Mouse (Mus musculus) WW6 (cell line): ENCODE measurements around the gene Fau.
"Not testable (repeated sequence)": the region's sequence is repeated elsewhere in the genome, so short reads cannot be mapped to it uniquely, and the experiment has no call there.

Experiments
- DNase-seq: peaks from one replicate; pipeline ENCODE4 v3.0.0-alpha.2; 2013; ENCODE audit warnings: low read depth, low spot score

Gene Fau

DNA sequence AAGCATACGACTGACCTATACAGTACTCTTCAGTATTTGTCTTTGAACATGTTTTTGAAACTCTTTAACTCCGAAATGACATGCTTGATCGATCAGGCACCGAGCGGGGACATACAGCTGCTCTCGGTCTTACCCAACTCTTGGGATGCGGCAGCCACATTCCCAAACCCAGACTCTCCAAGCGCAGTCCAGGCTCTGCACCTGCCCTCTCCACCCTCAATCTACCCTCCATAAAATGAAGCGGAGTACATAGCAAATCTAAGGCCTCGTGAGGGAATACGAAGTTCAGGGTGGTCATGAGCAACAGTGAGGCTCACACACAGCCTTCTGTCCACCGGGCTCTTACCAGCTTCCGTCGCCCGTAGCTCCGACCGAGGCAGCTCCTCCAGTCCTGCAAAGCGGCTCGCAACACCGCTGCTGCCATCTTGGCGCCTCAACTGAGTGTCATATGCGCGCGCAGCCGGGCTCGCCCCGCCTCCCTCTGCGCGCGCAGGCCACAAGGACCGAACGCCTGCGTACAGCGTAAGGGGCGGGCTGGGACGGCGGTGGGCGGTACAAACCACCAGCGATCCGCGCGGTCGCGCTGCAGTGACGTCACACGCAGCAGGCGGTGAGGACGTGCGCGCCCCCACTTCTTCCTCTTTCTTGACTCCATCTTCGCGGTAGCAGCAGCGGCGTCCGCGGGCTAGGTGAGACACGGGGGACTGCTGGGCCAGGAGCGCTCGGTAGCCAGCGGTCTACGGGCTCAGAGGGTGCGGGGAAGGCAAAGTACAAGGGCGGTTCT lies at the start of gene Fau, which contains the start of gene Mrpl49:
Gene Fau (plus strand): TSS at position 532 of the 784 bp plus-strand sequence.
Gene Mrpl49 (minus strand): TSS at position 473 of the 784 bp plus-strand sequence.
- DNase-seq: peak; percentile 93

GRCm38 (mm10) chr19:6009137-6009536 lies 48.5 kb upstream of the Fau start:
- no peak for DNase-seq

DNA sequence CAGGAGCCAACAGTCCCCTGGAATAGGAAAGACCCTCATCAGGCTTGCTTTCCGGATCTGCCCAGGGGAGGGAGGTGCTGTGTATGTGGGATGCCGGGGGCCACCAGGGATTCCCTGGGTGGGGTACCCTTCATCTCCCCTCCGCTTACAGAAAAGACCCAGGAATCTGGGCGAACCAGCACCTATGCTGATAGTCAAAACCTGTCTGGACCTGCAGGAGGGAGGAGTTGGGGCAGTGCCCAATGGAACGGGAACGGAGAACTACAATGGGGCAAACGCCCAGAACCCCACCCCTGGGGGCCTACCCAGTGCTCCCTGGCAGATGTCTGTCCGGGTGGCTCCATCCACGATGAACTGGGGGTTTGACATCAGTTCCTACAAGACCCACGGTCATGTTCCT lies 44.0 kb upstream of the Fau start:
- no peak for DNase-seq

DNA sequence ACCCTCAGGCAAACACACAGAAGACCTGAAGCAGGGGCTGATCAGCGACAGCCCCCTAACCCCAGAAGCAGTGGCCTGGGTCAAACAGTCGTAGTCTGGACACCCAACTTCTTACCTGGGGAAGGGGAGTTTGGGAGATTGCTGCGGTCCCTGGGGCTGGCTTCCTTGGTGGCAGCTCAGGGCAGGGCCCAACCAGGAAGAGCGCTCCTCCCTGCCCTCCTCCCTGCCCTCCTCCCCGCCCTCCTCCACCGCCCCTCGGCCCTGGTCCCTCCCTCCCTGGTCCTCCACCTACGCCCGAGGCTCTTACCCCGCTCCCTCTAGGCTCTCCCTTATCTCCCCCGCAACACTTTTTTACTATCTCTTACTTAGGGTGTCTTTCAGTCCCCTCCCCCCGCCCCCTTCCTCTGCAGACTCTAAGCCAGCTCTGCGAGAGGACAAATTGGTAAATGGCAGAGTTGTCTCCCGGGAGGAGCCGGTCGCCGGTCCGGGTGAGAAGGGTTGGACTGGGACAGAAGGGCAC lies 42.6 kb upstream of the Fau start:
- DNase-seq: no peak

- no peak for DNase-seq
Measured at GRCm38 (mm10) chr19:6015511-6016315, 41.9 kb upstream of the Fau start, which contains the start of gene Capn1. TSS of gene Capn1 (minus strand) at chr19:6015897.

DNA sequence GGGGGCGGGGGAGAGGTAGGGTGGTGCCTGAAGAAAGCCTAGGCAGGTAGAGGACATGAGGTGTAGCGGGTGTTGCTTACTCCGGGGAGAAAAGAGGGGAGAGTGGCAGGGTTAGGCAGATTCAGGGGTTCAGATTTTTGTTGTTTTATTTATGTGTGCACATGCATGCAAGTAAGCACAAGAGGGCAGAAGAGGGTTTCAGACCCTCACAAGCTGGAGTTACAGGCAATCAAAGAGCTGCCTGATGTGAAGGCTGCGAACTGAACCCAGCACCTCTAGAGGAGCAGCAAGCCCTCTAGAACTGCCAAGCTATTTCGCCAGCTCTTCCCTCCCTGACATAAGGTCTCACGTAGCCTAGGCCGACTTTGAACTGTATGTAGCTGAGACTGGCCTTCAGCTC lies 41.1 kb upstream of the Fau start:
- no peak for DNase-seq

DNA sequence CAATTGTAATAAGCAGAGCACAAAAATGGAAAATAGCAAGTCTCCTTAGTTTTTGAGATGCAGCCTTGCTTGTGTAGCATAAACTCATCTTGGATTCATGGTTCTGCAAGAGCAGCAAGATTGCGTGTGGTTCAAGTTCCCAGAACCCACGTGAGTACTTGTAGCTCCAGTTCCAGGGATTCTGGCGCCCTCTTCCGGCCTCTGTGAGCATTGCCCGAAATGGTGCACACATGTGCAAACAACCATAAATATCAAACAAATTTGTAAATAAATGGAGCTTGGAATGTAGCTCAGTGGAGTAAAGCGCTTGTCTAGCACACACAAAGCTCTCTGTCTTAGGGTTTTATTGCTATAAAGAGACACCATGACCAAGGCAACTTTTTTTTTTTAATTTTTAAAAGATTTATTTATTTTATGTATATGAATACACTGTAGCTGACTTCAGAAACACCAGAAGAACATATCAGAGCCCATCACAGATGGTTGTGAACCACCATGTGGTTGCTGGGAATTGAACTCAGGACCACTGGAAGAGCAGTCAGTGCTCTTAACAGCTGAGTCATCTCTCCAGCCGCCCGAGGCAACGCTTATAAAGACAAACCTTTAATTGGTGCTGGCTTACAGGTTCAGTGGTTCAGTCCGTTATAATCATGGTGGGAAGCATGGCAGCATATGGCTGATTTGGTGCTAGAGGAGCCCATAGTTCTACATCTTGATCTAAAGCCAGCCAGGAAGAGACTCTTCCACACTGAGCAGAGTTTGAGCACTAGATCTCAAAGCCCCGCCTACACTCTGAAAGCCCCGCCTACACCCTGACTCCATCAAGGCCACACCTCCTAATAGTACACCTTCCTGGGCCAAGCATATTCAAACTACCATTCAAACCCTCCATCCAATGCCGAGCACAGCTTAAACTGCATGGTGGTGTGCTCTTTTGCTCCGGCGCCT lies 39.2 kb upstream of the Fau start:
- no peak for DNase-seq

DNA sequence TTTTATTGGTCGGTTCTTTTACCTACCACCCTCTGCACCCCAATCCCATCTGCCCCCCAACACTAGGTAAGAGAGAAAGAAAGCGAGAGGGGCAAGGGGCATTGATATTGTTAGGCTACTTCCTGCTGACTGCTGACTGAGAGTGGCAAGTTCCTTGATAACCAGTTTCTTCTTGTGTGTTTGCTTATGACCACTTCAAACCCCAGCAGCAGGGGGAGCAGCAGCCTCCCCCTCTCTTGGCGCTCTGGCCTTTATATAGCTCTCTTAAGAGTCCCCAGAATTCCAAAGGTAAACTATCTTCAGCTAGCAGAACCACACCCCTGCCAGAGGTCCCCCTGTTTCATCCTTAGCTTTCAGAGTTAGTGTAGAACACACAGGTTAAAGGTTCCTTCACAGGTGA lies 37.4 kb upstream of the Fau start:
- no peak for DNase-seq

- DNase-seq: no peak
Measured at GRCm38 (mm10) chr19:6023059-6023458, 34.6 kb upstream of the Fau start.

DNA sequence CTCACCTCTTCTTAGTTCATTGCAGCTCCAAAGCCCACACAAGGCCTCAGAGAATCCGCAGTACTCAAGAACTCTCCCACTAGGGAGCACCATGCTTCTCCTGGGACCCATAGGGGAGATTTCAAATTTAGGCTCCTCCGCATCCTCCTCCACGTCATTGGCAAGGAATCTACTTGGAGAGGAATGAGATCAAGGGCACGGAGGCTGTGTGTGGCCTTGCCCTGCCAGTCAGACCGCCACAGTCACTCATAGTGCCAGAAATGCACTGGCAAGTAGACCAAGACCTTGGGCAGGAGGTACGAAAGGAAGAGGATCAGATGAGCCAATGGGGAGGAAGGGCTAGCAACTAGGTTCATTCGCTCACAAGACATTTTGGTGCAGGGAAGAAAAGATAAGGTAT lies 33.7 kb upstream of the Fau start:
- DNase-seq: no peak

DNA sequence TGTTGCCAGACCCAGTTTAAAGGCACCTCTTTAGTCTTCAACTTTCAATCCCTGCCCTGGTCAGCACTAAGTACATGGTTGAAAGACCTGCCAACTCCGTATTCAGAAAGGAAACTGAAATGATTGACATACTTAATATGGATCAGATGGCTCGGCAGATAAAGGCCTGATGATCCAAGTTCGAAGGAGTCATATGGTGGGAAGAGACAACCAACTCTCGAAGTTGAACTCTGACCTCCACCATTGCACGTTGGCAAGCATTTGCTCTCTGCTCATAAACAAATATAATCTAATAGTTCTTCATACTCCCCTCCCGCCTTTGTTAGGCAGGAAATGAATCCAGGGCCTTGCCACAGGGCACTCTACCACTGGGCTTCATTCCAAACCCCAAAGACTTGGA lies 28.7 kb upstream of the Fau start:
- no peak for DNase-seq

GRCm38 (mm10) chr19:6029426-6029825 lies 28.2 kb upstream of the Fau start:
- DNase-seq: no peak

DNA sequence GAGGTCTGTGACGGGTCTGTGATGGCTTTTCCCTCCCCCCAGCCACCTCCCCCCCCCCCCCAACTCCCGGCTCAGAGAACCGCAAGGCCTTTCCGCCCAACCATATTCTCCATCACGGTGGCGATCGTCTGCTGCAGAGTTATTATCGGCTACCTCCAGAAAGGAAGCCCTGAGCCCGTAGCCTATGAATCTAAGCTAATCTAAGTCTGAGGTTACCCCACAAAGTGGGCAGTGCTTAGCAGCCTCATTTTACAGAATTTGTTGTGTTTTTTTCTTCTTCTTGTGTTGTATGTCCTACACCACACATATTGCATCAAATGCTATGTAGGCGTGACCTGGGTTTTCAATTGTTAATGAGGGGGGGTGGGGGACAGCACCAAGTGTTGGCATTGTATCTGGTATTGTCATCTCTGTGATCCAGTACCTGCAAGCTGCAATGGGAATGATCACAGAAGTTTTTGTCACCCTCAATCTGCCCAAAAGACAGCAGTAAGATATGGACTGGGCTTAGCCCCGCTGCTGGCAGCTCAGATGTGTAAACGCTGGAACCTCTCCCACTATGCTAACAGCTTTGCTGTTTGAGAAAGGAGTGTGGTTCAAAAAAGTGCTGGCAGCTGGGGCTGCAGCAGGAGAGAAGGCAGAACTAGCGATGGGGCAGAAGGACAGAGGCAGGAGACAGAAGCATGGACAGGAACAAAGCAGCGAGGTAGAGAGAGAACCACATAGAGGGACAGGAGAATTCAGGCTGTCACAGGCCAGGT lies 26.9 kb upstream of the Fau start:
- no peak for DNase-seq

- no peak for DNase-seq
Measured at GRCm38 (mm10) chr19:6035966-6036585, 21.6 kb upstream of the Fau start.

GRCm38 (mm10) chr19:6037695-6038094 lies 19.9 kb upstream of the Fau start:
- no peak for DNase-seq

GRCm38 (mm10) chr19:6038326-6038725 lies 19.3 kb upstream of the Fau start:
- DNase-seq: no peak

DNA sequence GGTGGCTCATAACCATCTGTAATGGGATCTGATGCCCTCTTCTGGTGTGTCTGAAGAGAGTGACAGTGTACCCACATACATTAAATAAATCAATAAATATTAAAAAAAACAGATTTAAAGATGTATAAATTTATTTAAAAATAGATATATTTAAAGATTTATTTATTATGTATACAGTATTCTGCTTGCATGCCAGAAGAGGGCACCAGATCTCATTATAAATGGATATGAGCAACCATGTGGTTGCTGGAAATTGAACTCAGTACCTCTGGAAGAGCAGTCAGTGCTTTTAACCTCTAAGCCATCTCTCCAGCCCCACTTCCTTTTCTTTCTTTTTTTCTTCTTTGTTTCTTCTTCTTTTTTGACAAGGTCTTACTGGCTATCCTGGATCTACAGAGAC lies 17.6 kb upstream of the Fau start:
- DNase-seq: no peak

GRCm38 (mm10) chr19:6042293-6042692 lies 15.4 kb upstream of the Fau start:
- DNase-seq: no peak

DNA sequence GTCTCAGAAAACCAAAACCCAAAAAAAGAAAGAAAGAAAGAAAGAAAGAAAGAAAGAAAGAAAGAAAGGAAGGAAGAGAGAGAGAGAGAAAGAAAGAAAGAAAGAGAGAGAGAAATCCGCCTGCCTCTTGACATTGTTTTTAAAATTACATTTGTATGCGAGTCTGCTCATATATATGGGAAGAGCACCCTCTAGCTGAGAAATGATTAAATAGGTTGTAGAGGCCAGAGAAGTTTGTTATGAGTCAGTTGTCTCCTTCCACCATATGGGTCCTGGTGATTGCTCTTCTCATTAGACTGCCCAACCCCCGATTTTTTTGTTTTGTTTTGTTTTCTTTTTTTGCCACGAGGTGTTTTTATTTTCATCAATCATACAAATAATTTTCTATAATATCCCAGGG lies 13.5 kb upstream of the Fau start:
- DNase-seq: not testable (repeated sequence)
